Mouse (Mus musculus) midbrain, embryonic 12.5 days (tissue): ENCODE data around the gene Ntn5. TPM values are rescaled to one million over a fixed set of nuclear protein-coding genes. Genes with fewer than 3 reads are reported as not detected.

ENCODE experiments used
- ATAC-seq: fragments of 200-750 bp; cut with Nextera tagmentation; 2 replicates; pipeline ENCODE4 v1.8.0; 2017; ENCODE audit warnings: low read depth, moderate TSS enrichment, moderate library complexity; ENCODE audit not compliant: low FRiP score
- H3K27ac ChIP-seq: fragments of 300-500 bp; sonication (generic); replicated peaks from 2 replicates; pipeline ENCODE4 v1.5.1; 2016; ENCODE audit warnings: mild to moderate bottlenecking
- H3K27me3 ChIP-seq: fragments of 300-500 bp; sonication (generic); 2 replicates; pipeline ENCODE4 v1.6.1; 2016; ENCODE audit warnings: mild to moderate bottlenecking
- H3K36me3 ChIP-seq: fragments of 300-500 bp; sonication (generic); 2 replicates; pipeline ENCODE4 v1.6.1; 2016
- H3K4me1 ChIP-seq: fragments of 300-500 bp; sonication (generic); 2 replicates; pipeline ENCODE4 v1.6.1; 2016
- H3K4me2 ChIP-seq: fragments of 300-500 bp; sonication (generic); replicated peaks from 2 replicates; pipeline ENCODE4 v1.6.1; 2016; ENCODE audit warnings: mild to moderate bottlenecking, moderate library complexity
- H3K4me3 ChIP-seq: fragments of 300-500 bp; sonication (generic); 2 replicates; pipeline ENCODE4 v1.5.1; 2016; ENCODE audit warnings: mild to moderate bottlenecking
- H3K9ac ChIP-seq: fragments of 300-500 bp; sonication (generic); replicated peaks from 2 replicates; pipeline ENCODE4 v1.6.1; 2016; ENCODE audit warnings: mild to moderate bottlenecking, moderate library complexity
- H3K9me3 ChIP-seq: fragments of 300-500 bp; sonication (generic); 2 replicates; pipeline ENCODE4 v1.6.1; 2016; ENCODE audit warnings: mild to moderate bottlenecking
- WGBS: fragments of 180-500 bp; shearing (Covaris S2); methylation state at CpG from one replicate; pipeline ENCODE4 v1.1.7; 2016; 5-methylcytosine and 5-hydroxymethylcytosine counted together
- polyA plus RNA-seq: library from polyadenylated mRNA; unstranded; fragments of >200 nt; fragmentation: Nextera tagmentation; extraction: Ambion mirVana; gene quantifications from 2 replicates; pipeline ENCODE4 v1.2.1, GENCODE M21; 2016

Ntn5 gene
- polyA plus RNA-seq, 1 experiment from 2014 or later, result 0.31 TPM

- Histone ChIP-seq H3K4me1 (peaks cover 5% of the 10 kb centered on the region; the same call in 1 of the 2 replicates), H3K9me3 (no peaks in the 10 kb centered on the region), H3K4me3 (no peak overlapping the region), H3K4me2 (no peak overlapping the region), H3K36me3 (no peaks in the 10 kb centered on the region), H3K27ac (no peak overlapping the region), H3K27me3 (peaks cover 24% of the 10 kb centered on the region), H3K9ac (no peak overlapping the region; the same call in 1 of the 2 replicates)
- WGBS, result 84% methylated on average over 3 of the region's 3 CpGs
- no peak for ATAC-seq
Measured at GRCm38 (mm10) chr7:45686841-45687240, 3.0 kb downstream of the Ntn5 start.

- peaks cover 24% of the 10 kb centered on the region for H3K27me3 ChIP-seq
- no peak for ATAC-seq
- H3K4me1 ChIP-seq, result no peaks in the 10 kb centered on the region
Measured at GRCm38 (mm10) chr7:45689099-45689498, 5.3 kb downstream of the Ntn5 start.

GRCm38 (mm10) chr7:45689800-45690199, 6.0 kb downstream of the Ntn5 start:
- no peaks in the 10 kb centered on the region for H3K4me1 ChIP-seq
- H3K27me3 ChIP-seq, result peaks cover 17% of the 10 kb centered on the region
- 81% methylated on average over 11 of the region's 11 CpGs for WGBS
- H3K4me3 ChIP-seq, result no peak overlapping the region
- H3K9ac ChIP-seq, result no peak overlapping the region
- no peak overlapping the region for H3K27ac ChIP-seq
- no peaks in the 10 kb centered on the region for H3K36me3 ChIP-seq
- ATAC-seq, result no peak
- H3K4me2 ChIP-seq, result no peak overlapping the region
- no peaks in the 10 kb centered on the region for H3K9me3 ChIP-seq

More at GRCm38 (mm10) chr7:45689099-45689498, 5.3 kb downstream of the Ntn5 start:
- no peaks in the 10 kb centered on the region for H3K9me3 ChIP-seq
- H3K9ac ChIP-seq, result no peak overlapping the region
- 69% methylated on average over 6 of the region's 6 CpGs for WGBS
- H3K4me3 ChIP-seq, result no peak overlapping the region
- no peak overlapping the region for H3K27ac ChIP-seq
- H3K36me3 ChIP-seq, result no peaks in the 10 kb centered on the region
- no peak overlapping the region for H3K4me2 ChIP-seq

GRCm38 (mm10) chr7:45692364-45692763, 8.5 kb downstream of the Ntn5 start:
- 70% methylated on average over 2 of the region's 2 CpGs for WGBS
- no peaks in the 10 kb centered on the region for H3K36me3 ChIP-seq
- no peaks in the 10 kb centered on the region for H3K27me3 ChIP-seq

GRCm38 (mm10) chr7:45693921-45694591, 10.2 kb downstream of the Ntn5 start, which contains the start of gene Sec1:
Gene Sec1 (minus strand): TSS chr7:45694402.
- no peak for ATAC-seq

More at GRCm38 (mm10) chr7:45692364-45692763, 8.5 kb downstream of the Ntn5 start:
- Histone ChIP-seq H3K4me1 (no peaks in the 10 kb centered on the region), H3K9me3 (no peaks in the 10 kb centered on the region), H3K27ac (no peak overlapping the region), H3K4me2 (no peak overlapping the region), H3K4me3 (no peak overlapping the region), H3K9ac (no peak overlapping the region)
- ATAC-seq, result no peak

GRCm38 (mm10) chr7:45695098-45695497, 11.3 kb downstream of the Ntn5 start:
- H3K4me3 ChIP-seq, result no peak overlapping the region
- H3K27ac ChIP-seq, result no peak overlapping the region
- H3K4me1 ChIP-seq, result peaks cover 8% of the 10 kb centered on the region
- 19% methylated on average over 6 of the region's 6 CpGs for WGBS
- H3K36me3 ChIP-seq, result no peaks in the 10 kb centered on the region
- ATAC-seq, result no peak; the same call in 1 of the 2 replicates
- no peak overlapping the region for H3K4me2 ChIP-seq
- no peaks in the 10 kb centered on the region for H3K9me3 ChIP-seq
- peaks cover 22% of the 10 kb centered on the region for H3K27me3 ChIP-seq
- no peak overlapping the region for H3K9ac ChIP-seq

More at GRCm38 (mm10) chr7:45693921-45694591, 10.2 kb downstream of the Ntn5 start, which contains the start of gene Sec1:
- 90% methylated on average over 50 of the region's 50 CpGs for WGBS
- no peak within 1 kb of the TSS for H3K27ac ChIP-seq
- H3K9me3 ChIP-seq, result no peaks in the 10 kb centered on the region
- no peaks in the 10 kb centered on the region for H3K4me1 ChIP-seq
- peaks cover 12% of the 10 kb centered on the region for H3K27me3 ChIP-seq
- no peak within 1 kb of the TSS for H3K4me2 ChIP-seq
- no peaks in the 10 kb centered on the region for H3K36me3 ChIP-seq
- no peak within 1 kb of the TSS for H3K9ac ChIP-seq
- H3K4me3 ChIP-seq, result no peak within 1 kb of the TSS

GRCm38 (mm10) chr7:45697894-45698293, 14.1 kb downstream of the Ntn5 start:
- Histone ChIP-seq H3K36me3 (no peaks in the 10 kb centered on the region), H3K4me3 (no peak overlapping the region), H3K9me3 (no peaks in the 10 kb centered on the region), H3K4me2 (no peak overlapping the region), H3K9ac (no peak overlapping the region), H3K27me3 (peaks cover 28% of the 10 kb centered on the region), H3K27ac (no peak overlapping the region), H3K4me1 (peaks cover 28% of the 10 kb centered on the region)
- ATAC-seq, result no peak
- 82% methylated on average over 7 of the region's 7 CpGs for WGBS

- Histone ChIP-seq H3K9ac (peak within 1 kb of the TSS; percentile 64), H3K4me1 (peaks cover 43% of the 10 kb centered on the region), H3K9me3 (no peaks in the 10 kb centered on the region), H3K27me3 (peaks cover 28% of the 10 kb centered on the region), H3K36me3 (no peaks in the 10 kb centered on the region), H3K4me3 (peak within 1 kb of the TSS; percentile 48), H3K4me2 (peak within 1 kb of the TSS; percentile 87), H3K27ac (peak within 1 kb of the TSS; percentile 66)
- WGBS, result 1% methylated on average over 36 of the region's 36 CpGs
- ATAC-seq, result no peak
Measured at GRCm38 (mm10) chr7:45699523-45700141, 15.8 kb downstream of the Ntn5 start, which contains the start of gene Car11. Gene Car11 (plus strand): TSS chr7:45699843.

- peaks cover 28% of the 10 kb centered on the region for H3K27me3 ChIP-seq
- peak; percentile 14; the same call in 1 of the 2 replicates for ATAC-seq
- H3K9me3 ChIP-seq, result no peaks in the 10 kb centered on the region
- H3K27ac ChIP-seq, result peak overlapping the region; percentile 66
- H3K4me3 ChIP-seq, result peak overlapping the region; percentile 48
- H3K4me1 ChIP-seq, result peaks cover 47% of the 10 kb centered on the region
- under 1% methylated on average over 20 of the region's 20 CpGs for WGBS
- H3K9ac ChIP-seq, result peak overlapping the region; percentile 64
- peak overlapping the region; percentile 87 for H3K4me2 ChIP-seq
- no peaks in the 10 kb centered on the region for H3K36me3 ChIP-seq
Measured at GRCm38 (mm10) chr7:45700301-45701015, 16.6 kb downstream of the Ntn5 start.

- H3K9me3 ChIP-seq, result no peaks in the 10 kb centered on the region
- peak overlapping the region; percentile 57 for H3K9ac ChIP-seq
- peaks cover 28% of the 10 kb centered on the region for H3K27me3 ChIP-seq
- H3K4me3 ChIP-seq, result peak overlapping the region; percentile 48
- H3K36me3 ChIP-seq, result no peaks in the 10 kb centered on the region
- H3K4me1 ChIP-seq, result peaks cover 53% of the 10 kb centered on the region
- no peak for ATAC-seq
- H3K27ac ChIP-seq, result peak overlapping the region; percentile 66
- peak overlapping the region; percentile 87 for H3K4me2 ChIP-seq
- 30% methylated on average over 11 of the region's 11 CpGs for whole genome bisulfite sequencing
Measured at GRCm38 (mm10) chr7:45701072-45701471, 17.2 kb downstream of the Ntn5 start.

- H3K4me2 ChIP-seq, result peak overlapping the region; percentile 87; the same call in 1 of the 2 replicates
- H3K27me3 ChIP-seq, result peaks cover 31% of the 10 kb centered on the region
Measured at GRCm38 (mm10) chr7:45701607-45702006, 17.8 kb downstream of the Ntn5 start.

More at GRCm38 (mm10) chr7:45701607-45702006, 17.8 kb downstream of the Ntn5 start:
- WGBS, result 85% methylated on average over 11 of the region's 11 CpGs
- Histone ChIP-seq H3K36me3 (no peaks in the 10 kb centered on the region), H3K4me1 (peaks cover 58% of the 10 kb centered on the region), H3K4me3 (peak overlapping the region; percentile 48; the same call in 1 of the 2 replicates), H3K9ac (0 out of 2 replicates have a peak overlapping the region, but pooled peaks have one; percentile 57), H3K9me3 (no peaks in the 10 kb centered on the region), H3K27ac (no peak overlapping the region)
- ATAC-seq, result no peak
